In genomic region chr5:35680958-35681357, GRCm38 (mm10) we compare ENCODE assay signal across 10 mouse cellular contexts. TPM values are rescaled to one million over a fixed set of nuclear protein-coding genes. Genes with fewer than 3 reads are reported as not detected.
DNase-seq lines count a peak whose midpoint lies in the region; ATAC-seq and TF ChIP-seq lines count a peak whose summit lies in the region.
"Had no signal": no experiment of that assay in that cellular context is flagged by ENCODE, and none has a peak within 500 bp of the region (broad histone marks: within the 10 kb centered on the region; RNA-seq: fewer than 3 reads in every experiment).

No protein-coding gene starts in this region.

- peaks cover 29% of the 10 kb centered on the region for H3K4me1 ChIP-seq in heart, embryonic 12.5 days (replicated peaks)
- H3K4me1 ChIP-seq in spleen, adult 2 months (ENCODE audit: control insufficient read depth, insufficient read depth, insufficient read length), result no peaks in the 10 kb centered on the region
- H3K4me1 ChIP-seq in hindbrain, embryonic 13.5 days (replicated peaks), result peaks cover 8% of the 10 kb centered on the region

- no peak for ATAC-seq in heart, embryonic 12.5 days (ENCODE audit: insufficient number of reproducible peaks, low FRiP score)
- no peak; the same call in 1 of the 2 replicates for ATAC-seq in megakaryocyte progenitor cell, adult 5-6 weeks (replicated peaks; ENCODE audit: poor library complexity)
- ATAC-seq in hindbrain, embryonic 13.5 days (ENCODE audit: low FRiP score), result no peak

- H3K4me3 ChIP-seq in heart, embryonic 12.5 days, result no peak overlapping the region
- no peak overlapping the region for H3K4me3 ChIP-seq in spleen, adult 2 months (ENCODE audit: extremely low read depth, insufficient read depth, insufficient read length)
- H3K4me3 ChIP-seq in hindbrain, embryonic 13.5 days, result no peak overlapping the region

- no peaks in the 10 kb centered on the region for H3K9me3 ChIP-seq in heart, embryonic 12.5 days (replicated peaks)
- H3K9me3 ChIP-seq in hindbrain, embryonic 13.5 days, result no peaks in the 10 kb centered on the region

- no peak overlapping the region for H3K27ac ChIP-seq in heart, embryonic 12.5 days (ENCODE audit: poor library complexity, severe bottlenecking)
- no peak overlapping the region for H3K27ac ChIP-seq in spleen, adult 2 months (ENCODE audit: insufficient read depth, low read length)
- no peak overlapping the region for H3K27ac ChIP-seq in hindbrain, embryonic 13.5 days

- peak; percentile 96 for DNase-seq in heart, adult 11 months
- DNase-seq in spleen, adult 2 months (ENCODE audit: low read depth in 1 of 2, low spot score in 2 of 2), result no peak
- no peak for DNase-seq in spleen, postnatal 36 days (ENCODE audit: low spot score in 2 of 2)
- peak; percentile 82 for DNase-seq in kidney, postnatal 10 days
- peak; percentile 80 for DNase-seq in testis, postnatal 10 days (ENCODE audit: low spot score)

- no peak overlapping the region for H3K9ac ChIP-seq in heart, embryonic 12.5 days
- H3K9ac ChIP-seq in hindbrain, embryonic 13.5 days, result no peak overlapping the region

- no peaks in the 10 kb centered on the region for H3K36me3 ChIP-seq in heart, embryonic 12.5 days
- no peaks in the 10 kb centered on the region for H3K36me3 ChIP-seq in spleen, adult 2 months (ENCODE audit: control insufficient read depth, insufficient read depth, low read length)
- H3K36me3 ChIP-seq in hindbrain, embryonic 13.5 days, result no peaks in the 10 kb centered on the region

- H3K27me3 ChIP-seq in heart, embryonic 12.5 days (replicated peaks), result peaks cover 65% of the 10 kb centered on the region
- peaks cover 3% of the 10 kb centered on the region; the same call in 1 of the 2 replicates for H3K27me3 ChIP-seq in spleen, adult 2 months (ENCODE audit: control insufficient read depth, insufficient read depth, low read length)
- H3K27me3 ChIP-seq in hindbrain, embryonic 13.5 days, result peaks cover 47% of the 10 kb centered on the region

- H3K4me2 ChIP-seq in heart, embryonic 12.5 days, result no peak overlapping the region
- H3K4me2 ChIP-seq in hindbrain, embryonic 13.5 days, result no peak overlapping the region

- 0 out of 2 replicates have a peak, but pooled peaks have one; percentile 3 for TF ChIP-seq CTCF in spleen, adult 2 months (IDR thresholded peaks at IDR 0.05; ENCODE audit: extremely low read depth, insufficient read depth, insufficient read length, insufficient replicate concordance)

- TF ChIP-seq POLR2A in spleen, adult 2 months (IDR thresholded peaks at IDR 0.05; ENCODE audit: low read depth, low read length), result no peak

- 50% methylated on average over 2 of the region's 2 CpGs for WGBS in heart, embryonic 12.5 days
- 61% methylated on average over 2 of the region's 2 CpGs for WGBS in spleen, adult 2 months
- 68% methylated on average over 2 of the region's 2 CpGs for WGBS in hindbrain, embryonic 13.5 days

RNA-seq across cellular contexts. Expression of gene Htra3, which starts 1.4 kb away (rescaled TPM):
- 4.3 and 4.8 TPM in 2 replicates for polyA plus RNA-seq in heart, embryonic 12.5 days (2016; fragmentation: Nextera tagmentation; extraction: Ambion mirVana)
- polyA plus RNA-seq in spleen, adult 2 months (2012; rRNA removed), result 20.6 and 22.7 TPM in 2 replicates
- not detected in 2 replicates for total RNA-seq in megakaryocyte progenitor cell, adult 5-6 weeks (2015)
- not detected in 2 replicates for total RNA-seq in megakaryocyte progenitor cell, adult 5-6 weeks (2017)
- polyA plus RNA-seq in hindbrain, embryonic 13.5 days (2015; fragmentation: Nextera tagmentation; extraction: Ambion mirVana), result 12.2 and 12.7 TPM in 2 replicates
- total RNA-seq: MEL; neutrophil, adult 5-6 weeks had no signal

RNA-seq across cellular contexts. Expression of gene Sh3tc1, which starts 58.8 kb away (rescaled TPM):
- polyA plus RNA-seq in heart, embryonic 12.5 days (2016; fragmentation: Nextera tagmentation; extraction: Ambion mirVana), result 10.0 and 10.4 TPM in 2 replicates
- 10.7 and 12.9 TPM in 2 replicates for polyA plus RNA-seq in spleen, adult 2 months (2012; rRNA removed)
- 2.7 and 4.1 TPM in 2 replicates for total RNA-seq in megakaryocyte progenitor cell, adult 5-6 weeks (2015)
- total RNA-seq in megakaryocyte progenitor cell, adult 5-6 weeks (2017), result 2.9 and 5.5 TPM in 2 replicates
- 2.7 and 3.8 TPM in 2 replicates for polyA plus RNA-seq in hindbrain, embryonic 13.5 days (2015; fragmentation: Nextera tagmentation; extraction: Ambion mirVana)
- total RNA-seq: MEL had no signal

Comparison
In these comparisons a context has a peak if more than half of its experiments do, and no peak if none do; other contexts are left out.
1. DNase-seq: peak in heart, adult 11 months (single experiment), kidney, postnatal 10 days (single experiment) and testis, postnatal 10 days (single experiment); none in spleen, adult 2 months (0 of 2) and spleen, postnatal 36 days (0 of 2).